ENCODE assay signal across 7 mouse cellular contexts in the genomic region with DNA sequence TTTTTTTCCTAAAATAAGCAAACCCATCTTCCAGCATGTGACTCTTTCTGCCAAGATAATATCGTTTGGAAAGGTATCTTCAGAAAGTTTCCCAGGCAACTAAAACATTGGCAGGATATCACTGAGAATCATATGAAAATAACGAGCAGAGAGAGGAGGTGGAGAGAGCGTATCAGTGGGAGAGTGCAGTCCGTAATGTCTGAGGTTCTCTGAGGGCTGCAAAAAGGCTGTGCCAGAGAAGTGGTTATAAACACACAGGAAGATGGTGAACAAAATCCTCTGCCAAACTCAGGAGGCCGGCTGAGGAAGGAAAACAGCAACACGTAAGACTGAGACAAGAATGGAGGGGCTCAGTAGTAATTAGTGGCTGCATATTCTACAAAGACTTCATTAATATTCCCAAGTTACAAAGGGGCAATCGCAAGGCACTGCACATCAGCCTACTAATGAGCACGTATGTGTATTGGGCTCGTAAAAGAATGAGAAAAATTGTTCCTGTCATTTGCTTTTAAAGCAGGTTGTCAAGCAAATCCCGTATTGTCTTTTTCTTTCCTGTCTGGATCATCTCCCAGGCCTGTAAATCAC. TPM values are rescaled to one million over a fixed set of nuclear protein-coding genes. Genes with fewer than 3 reads are reported as not detected.
A peak's percentile ranks its signal among the peaks of the same experiment; 100 is the strongest.
DNase-seq lines count a peak whose midpoint lies in the region; ATAC-seq lines count a peak whose summit lies in the region.

No protein-coding gene starts in this region.

- H3K4me1 ChIP-seq in intestine, embryonic 14.5 days (replicated peaks; ENCODE audit: control insufficient read depth, insufficient read depth, low read length) = peaks cover 14% of the 10 kb centered on the region
- no peaks in the 10 kb centered on the region for H3K4me1 ChIP-seq in intestine, embryonic 16.5 days (ENCODE audit: control insufficient read depth, insufficient read depth, low read length)
- peaks cover 8% of the 10 kb centered on the region; the same call in 1 of the 2 replicates for H3K4me1 ChIP-seq in embryonic facial prominence, embryonic 15.5 days
- peaks cover 10% of the 10 kb centered on the region for H3K4me1 ChIP-seq in limb, embryonic 15.5 days

- no peak for ATAC-seq in intestine, embryonic 14.5 days (replicated peaks; ENCODE audit: low FRiP score, low TSS enrichment, low read depth)
- ATAC-seq in intestine, embryonic 16.5 days = no peak
- ATAC-seq in embryonic facial prominence, embryonic 15.5 days (ENCODE audit: insufficient number of reproducible peaks, low FRiP score, low TSS enrichment, low read depth) = peak; percentile 60
- peak; percentile 65; the same call in 1 of the 2 replicates for ATAC-seq in limb, embryonic 15.5 days (ENCODE audit: insufficient number of reproducible peaks, low FRiP score, low TSS enrichment, low read depth)

- H3K4me3 ChIP-seq in intestine, embryonic 14.5 days (ENCODE audit: low read depth, low read length) = no peak overlapping the region
- H3K4me3 ChIP-seq in intestine, embryonic 16.5 days (ENCODE audit: low read length) = no peak overlapping the region
- no peak overlapping the region for H3K4me3 ChIP-seq in embryonic facial prominence, embryonic 15.5 days (replicated peaks)
- H3K4me3 ChIP-seq in limb, embryonic 15.5 days = no peak overlapping the region

- no peaks in the 10 kb centered on the region for H3K9me3 ChIP-seq in intestine, embryonic 14.5 days (ENCODE audit: control insufficient read depth, low read length)
- no peaks in the 10 kb centered on the region for H3K9me3 ChIP-seq in intestine, embryonic 16.5 days (ENCODE audit: control insufficient read depth, low read length)
- H3K9me3 ChIP-seq in embryonic facial prominence, embryonic 15.5 days (replicated peaks) = no peaks in the 10 kb centered on the region
- no peaks in the 10 kb centered on the region for H3K9me3 ChIP-seq in limb, embryonic 15.5 days

- DNase-seq in intestine, embryonic 14.5 days (ENCODE audit: low spot score) = no peak
- DNase-seq in brain, adult 2 months (ENCODE audit: low read depth, low spot score) = peak; percentile 16
- no peak for DNase-seq in natural killer cell, adult 2 months (ENCODE audit: low spot score in 2 of 2)
- no peak for DNase-seq in left cerebral cortex, adult 18-20 months (ENCODE audit: low spot score in 2 of 2)

- H3K27ac ChIP-seq in intestine, embryonic 14.5 days (ENCODE audit: low read depth) = peak overlapping the region; percentile 57; the same call in 1 of the 2 replicates
- no peak overlapping the region for H3K27ac ChIP-seq in intestine, embryonic 16.5 days (ENCODE audit: low read length)
- peak overlapping the region; percentile 35 for H3K27ac ChIP-seq in embryonic facial prominence, embryonic 15.5 days (replicated peaks)
- peak overlapping the region; percentile 65 for H3K27ac ChIP-seq in limb, embryonic 15.5 days

- H3K9ac ChIP-seq in intestine, embryonic 14.5 days (ENCODE audit: low read length) = no peak overlapping the region
- no peak overlapping the region for H3K9ac ChIP-seq in intestine, embryonic 16.5 days (ENCODE audit: low read depth, low read length)
- no peak overlapping the region for H3K9ac ChIP-seq in embryonic facial prominence, embryonic 15.5 days
- no peak overlapping the region for H3K9ac ChIP-seq in limb, embryonic 15.5 days

- no peaks in the 10 kb centered on the region for H3K27me3 ChIP-seq in intestine, embryonic 14.5 days (replicated peaks; ENCODE audit: control insufficient read depth, insufficient read depth, low read length)
- no peaks in the 10 kb centered on the region for H3K27me3 ChIP-seq in intestine, embryonic 16.5 days (replicated peaks; ENCODE audit: control insufficient read depth, insufficient read depth, low read length)
- no peaks in the 10 kb centered on the region for H3K27me3 ChIP-seq in embryonic facial prominence, embryonic 15.5 days
- H3K27me3 ChIP-seq in limb, embryonic 15.5 days = no peaks in the 10 kb centered on the region

- WGBS in intestine, embryonic 14.5 days = 33% methylated on average over 10 of the region's 10 CpGs
- WGBS in intestine, embryonic 16.5 days = 43% methylated on average over 10 of the region's 10 CpGs
- 31% methylated on average over 10 of the region's 10 CpGs for WGBS in embryonic facial prominence, embryonic 15.5 days
- WGBS in limb, embryonic 15.5 days = 31% methylated on average over 10 of the region's 10 CpGs

- no peaks in the 10 kb centered on the region for H3K36me3 ChIP-seq in intestine, embryonic 14.5 days (ENCODE audit: control insufficient read depth, insufficient read depth, low read length)
- no peaks in the 10 kb centered on the region for H3K36me3 ChIP-seq in intestine, embryonic 16.5 days (ENCODE audit: control insufficient read depth, insufficient read depth, low read length)
- H3K36me3 ChIP-seq in embryonic facial prominence, embryonic 15.5 days = no peaks in the 10 kb centered on the region
- H3K36me3 ChIP-seq in limb, embryonic 15.5 days = no peaks in the 10 kb centered on the region

- H3K4me2 ChIP-seq in intestine, embryonic 14.5 days (ENCODE audit: low read length) = peak overlapping the region; percentile 16; the same call in 1 of the 2 replicates
- no peak overlapping the region for H3K4me2 ChIP-seq in intestine, embryonic 16.5 days (ENCODE audit: low read depth, low read length)
- H3K4me2 ChIP-seq in embryonic facial prominence, embryonic 15.5 days (replicated peaks) = no peak overlapping the region
- 0 out of 2 replicates have a peak overlapping the region, but pooled peaks have one; percentile 7 for H3K4me2 ChIP-seq in limb, embryonic 15.5 days

RNA-seq across cellular contexts. Expression of a gene that starts 54.8 kb away (rescaled TPM):
- polyA plus RNA-seq in intestine, embryonic 14.5 days (2014; fragmentation: Nextera tagmentation; extraction: Ambion mirVana) = 45.0 and 49.0 TPM in 2 replicates
- polyA plus RNA-seq in intestine, embryonic 16.5 days (2015; fragmentation: Nextera tagmentation; extraction: Ambion mirVana) = 39.6 and 47.9 TPM in 2 replicates
- polyA plus RNA-seq in embryonic facial prominence, embryonic 15.5 days (2015; fragmentation: Nextera tagmentation; extraction: Ambion mirVana) = 29.6 and 34.3 TPM in 2 replicates
- 24.3 and 27.6 TPM in 2 replicates for polyA plus RNA-seq in limb, embryonic 15.5 days (2015; fragmentation: Nextera tagmentation; extraction: Ambion mirVana)
- 10 to 100 TPM; 64.6 to 74.1 TPM for total RNA-seq in left cerebral cortex, adult 18-20 months (2021)

Comparison
In these comparisons a context has a peak if more than half of its experiments do, and no peak if none do; other contexts are left out.
1. H3K4me2 ChIP-seq: peak in intestine, embryonic 14.5 days (single experiment) and limb, embryonic 15.5 days (single experiment); none in intestine, embryonic 16.5 days (single experiment) and embryonic facial prominence, embryonic 15.5 days (single experiment).
2. ATAC-seq: peak in embryonic facial prominence, embryonic 15.5 days (single experiment) and limb, embryonic 15.5 days (single experiment); none in intestine, embryonic 14.5 days (single experiment) and intestine, embryonic 16.5 days (single experiment).